13 mouse cellular contexts compared by ENCODE assay signal in genomic region chr13:113635799-113636222, GRCm38 (mm10). TPM values are rescaled to one million over a fixed set of nuclear protein-coding genes. Genes with fewer than 3 reads are reported as not detected.
DNase-seq lines count a peak whose midpoint lies in the region; ATAC-seq lines count a peak whose summit lies in the region.
"Had no signal": no experiment of that assay in that cellular context is flagged by ENCODE, and none has a peak within 500 bp of the region (broad histone marks: within the 10 kb centered on the region; RNA-seq: fewer than 3 reads in every experiment).

No protein-coding gene starts in this region.

- H3K9me3 ChIP-seq in heart, embryonic 15.5 days (replicated peaks), result no peaks in the 10 kb centered on the region
- no peaks in the 10 kb centered on the region for H3K9me3 ChIP-seq in limb, embryonic 10.5 days (replicated peaks)
- no peaks in the 10 kb centered on the region for H3K9me3 ChIP-seq in forebrain, embryonic 13.5 days (replicated peaks)
- H3K9me3 ChIP-seq: hindbrain, embryonic 15.5 days; neural tube, embryonic 15.5 days had no signal

- H3K27ac ChIP-seq in heart, embryonic 15.5 days, result no peak overlapping the region
- H3K27ac ChIP-seq in limb, embryonic 10.5 days, result no peak overlapping the region
- no peak overlapping the region for H3K27ac ChIP-seq in forebrain, embryonic 13.5 days
- H3K27ac ChIP-seq: hindbrain, embryonic 15.5 days; kidney, postnatal 0 days; neural tube, embryonic 15.5 days had no signal

- no peaks in the 10 kb centered on the region for H3K36me3 ChIP-seq in heart, embryonic 15.5 days
- no peaks in the 10 kb centered on the region for H3K36me3 ChIP-seq in limb, embryonic 10.5 days
- H3K36me3 ChIP-seq in forebrain, embryonic 13.5 days (ENCODE audit: poor library complexity, severe bottlenecking), result no peaks in the 10 kb centered on the region
- H3K36me3 ChIP-seq: hindbrain, embryonic 15.5 days; neural tube, embryonic 15.5 days had no signal

- no peaks in the 10 kb centered on the region for H3K27me3 ChIP-seq in heart, embryonic 15.5 days
- H3K27me3 ChIP-seq in limb, embryonic 10.5 days (ENCODE audit: low read depth, poor library complexity, severe bottlenecking), result no peaks in the 10 kb centered on the region
- no peaks in the 10 kb centered on the region for H3K27me3 ChIP-seq in forebrain, embryonic 13.5 days
- H3K27me3 ChIP-seq: hindbrain, embryonic 15.5 days had no signal

- WGBS in heart, embryonic 15.5 days, result 68% methylated on average over 17 of the region's 17 CpGs
- 88% methylated on average over 17 of the region's 17 CpGs for WGBS in limb, embryonic 10.5 days
- 83% methylated on average over 17 of the region's 17 CpGs for WGBS in forebrain, embryonic 13.5 days

- no peak for DNase-seq in heart, adult 8-10 months (ENCODE audit: low spot score)
- DNase-seq in 416B (ENCODE audit: low read depth), result peak; percentile 47
- peak; percentile 10 for DNase-seq in brain, adult 2 months (ENCODE audit: low read depth, low spot score)
- DNase-seq in layer of hippocampus, postnatal 25 days (ENCODE audit: extremely low spot score in 1 of 2, low spot score in 1 of 2), result no peak
- no peak for DNase-seq in limb, embryonic 10.5 days (ENCODE audit: low spot score)

- no peak overlapping the region for H3K9ac ChIP-seq in heart, embryonic 15.5 days
- no peak overlapping the region for H3K9ac ChIP-seq in forebrain, embryonic 13.5 days
- H3K9ac ChIP-seq: hindbrain, embryonic 15.5 days; neural tube, embryonic 15.5 days had no signal

- no peak for ATAC-seq in heart, embryonic 15.5 days (replicated peaks; ENCODE audit: insufficient number of reproducible peaks, insufficient read depth, low FRiP score, low read depth)
- peak; percentile 76 for ATAC-seq in megakaryocyte, adult 5-6 weeks (ENCODE audit: poor library complexity, severe bottlenecking)
- ATAC-seq in forebrain, embryonic 13.5 days, result no peak

- peaks cover 13% of the 10 kb centered on the region for H3K4me1 ChIP-seq in heart, embryonic 15.5 days (replicated peaks)
- peaks cover 9% of the 10 kb centered on the region; the same call in 1 of the 2 replicates for H3K4me1 ChIP-seq in limb, embryonic 10.5 days
- H3K4me1 ChIP-seq in forebrain, embryonic 13.5 days, result no peaks in the 10 kb centered on the region

- H3K4me3 ChIP-seq in heart, embryonic 15.5 days, result no peak overlapping the region
- H3K4me3 ChIP-seq in limb, embryonic 10.5 days, result no peak overlapping the region
- no peak overlapping the region for H3K4me3 ChIP-seq in forebrain, embryonic 13.5 days
- H3K4me3 ChIP-seq: hindbrain, embryonic 15.5 days; neural tube, embryonic 15.5 days had no signal

- peak overlapping the region; percentile 16 for H3K4me2 ChIP-seq in heart, embryonic 15.5 days
- H3K4me2 ChIP-seq in forebrain, embryonic 13.5 days, result no peak overlapping the region
- H3K4me2 ChIP-seq: hindbrain, embryonic 15.5 days; neural tube, embryonic 15.5 days had no signal

RNA-seq across cellular contexts. Expression of gene Snx18, which starts 17.4 kb away (rescaled TPM):
- 14.2 and 17.6 TPM in 2 replicates for polyA plus RNA-seq in heart, embryonic 15.5 days (2015; fragmentation: Nextera tagmentation; extraction: Ambion mirVana)
- 10 to 100 TPM; 16.4 to 18.9 (median 18.0) TPM for total RNA-seq in heart, adult 8-10 months (2022)
- 61.3 and 66.5 TPM in 2 replicates for total RNA-seq in megakaryocyte, adult 5-6 weeks (2015)
- total RNA-seq in megakaryocyte, adult 5-6 weeks (2017), result 64.9 and 75.6 TPM in 2 replicates
- total RNA-seq in layer of hippocampus, postnatal 25 days (2021), result 10 to 100 TPM; 22.5 to 24.2 TPM
- polyA plus RNA-seq in limb, embryonic 10.5 days (2016; fragmentation: Nextera tagmentation; extraction: Ambion mirVana), result 21.6 and 22.5 TPM in 2 replicates
- 7.6 and 8.3 TPM in 2 replicates for polyA plus RNA-seq in forebrain, embryonic 13.5 days (2015; fragmentation: Nextera tagmentation; extraction: Ambion mirVana)

RNA-seq across cellular contexts. Expression of gene Hspb3, which starts 27.7 kb away (rescaled TPM):
- 39.1 and 52.7 TPM in 2 replicates for polyA plus RNA-seq in heart, embryonic 15.5 days (2015; fragmentation: Nextera tagmentation; extraction: Ambion mirVana)
- total RNA-seq in heart, adult 8-10 months (2022), result 10 to 100 TPM; 15.4 to 22.3 (median 18.7) TPM
- total RNA-seq in megakaryocyte, adult 5-6 weeks (2015), result not detected in 2 replicates
- total RNA-seq in megakaryocyte, adult 5-6 weeks (2017), result not detected in 2 replicates
- total RNA-seq in layer of hippocampus, postnatal 25 days (2021), result 1 to 10 TPM in 1 of 2 experiments, under 1 TPM in 1; 0.99 to 2.2 TPM
- not detected in 2 replicates for polyA plus RNA-seq in limb, embryonic 10.5 days (2016; fragmentation: Nextera tagmentation; extraction: Ambion mirVana)
- not detected in 2 replicates for polyA plus RNA-seq in forebrain, embryonic 13.5 days (2015; fragmentation: Nextera tagmentation; extraction: Ambion mirVana)
- polyA plus RNA-seq: C2C12; gonadal fat pad, adult 2 months; kidney, postnatal 0 days had no signal

Comparison
In these comparisons a context has a peak if more than half of its experiments do, and no peak if none do; other contexts are left out.
1. DNase-seq: peak in 416B (single experiment) and brain, adult 2 months (single experiment); none in heart, adult 8-10 months (single experiment), layer of hippocampus, postnatal 25 days (0 of 2) and limb, embryonic 10.5 days (single experiment).
2. RNA of gene Hspb3, which starts 27.7 kb away (total RNA-seq): 15.4 to 22.3 TPM in heart, adult 8-10 months; 0.99 to 2.2 TPM in layer of hippocampus, postnatal 25 days and not detected in megakaryocyte, adult 5-6 weeks; every median in the first group is over 4 times any median in the second.